Mouse (Mus musculus) kidney, adult 2 months (tissue): ENCODE data around the gene Igfbpl1.

ENCODE experiments used
- CTCF ChIP-seq: fragments of 200-500 bp; conservative IDR thresholded peaks from 2 replicates; pipeline ENCODE4 v1.5.1; 2011; ENCODE audit warnings: low read depth, mild to moderate bottlenecking, control low read depth, low read length, moderate library complexity, mixed read lengths; ENCODE audit not compliant: insufficient read depth, insufficient read length
- POLR2A ChIP-seq: fragments of 200-500 bp; IDR thresholded peaks from one replicate; pipeline ENCODE4 v1.6.1; 2011; ENCODE audit warnings: low read depth, low read length, control low read depth

GRCm38 (mm10) chr4:45765121-45765564 is 61.6 kb downstream of the Igfbpl1 start:
- no peak for TF ChIP-seq POLR2A
- TF ChIP-seq CTCF, result no peak
